Mouse (Mus musculus) right cerebral cortex, postnatal 36 days (tissue): Measurements from ENCODE around the gene Olfr1248.
"Not testable (repeated sequence)": the region's sequence is repeated elsewhere in the genome, so short reads cannot be mapped to it uniquely, and the experiment has no call there.

Experiments used
- DNase-seq, 2 experiments: peaks; one replicate each; pipeline ENCODE4 v3.0.0; 2022; ENCODE audit warnings: low spot score in 2 of 2, mixed read lengths in 1 of 2

Gene Olfr1248

GRCm38 (mm10) chr2:89618145-89618544 is at the start of gene Olfr1248:
Gene Olfr1248 (minus strand): TSS chr2:89618245.
- not testable (repeated sequence) for DNase-seq

GRCm38 (mm10) chr2:89661367-89661766 is 43.3 kb upstream of the Olfr1248 start, which contains the start of gene Olfr1250:
Gene Olfr1250 (minus strand): TSS chr2:89661467.
- no peak for DNase-seq

- no peak for DNase-seq
Measured at GRCm38 (mm10) chr2:89634883-89635282, 16.8 kb upstream of the Olfr1248 start, which contains the start of gene Olfr1249. Gene Olfr1249 (minus strand): TSS chr2:89634983.

- no peak for DNase-seq
Measured at GRCm38 (mm10) chr2:89614030-89614429, 4.0 kb downstream of the Olfr1248 start, which contains the start of gene Olfr1247. Gene Olfr1247 (minus strand): TSS chr2:89614130.

GRCm38 (mm10) chr2:89593057-89593456 is 25.0 kb downstream of the Olfr1248 start, which contains the start of gene Olfr1246:
Gene Olfr1246 (minus strand): TSS chr2:89593157.
- DNase-seq = no peak

- DNase-seq = no peak
Measured at GRCm38 (mm10) chr2:89578347-89578746, 39.7 kb downstream of the Olfr1248 start, which contains the start of gene Olfr1245. Gene Olfr1245 (minus strand): TSS chr2:89578447.
